Mouse (Mus musculus): ENCODE results near the gene Hcn2.
A peak's percentile ranks its signal among the peaks of the same experiment; 100 is the strongest.
"Not testable (repeated sequence)": the region's sequence is repeated elsewhere in the genome, so short reads cannot be mapped to it uniquely, and the experiment has no call there.

Gene Hcn2

GRCm38 (mm10) chr10:79686691-79687090 lies 29.7 kb upstream of the Hcn2 start:
- no peak for DNase-seq (ENCODE audit: low read depth in 1 of 2, low spot score in 2 of 2)

DNA sequence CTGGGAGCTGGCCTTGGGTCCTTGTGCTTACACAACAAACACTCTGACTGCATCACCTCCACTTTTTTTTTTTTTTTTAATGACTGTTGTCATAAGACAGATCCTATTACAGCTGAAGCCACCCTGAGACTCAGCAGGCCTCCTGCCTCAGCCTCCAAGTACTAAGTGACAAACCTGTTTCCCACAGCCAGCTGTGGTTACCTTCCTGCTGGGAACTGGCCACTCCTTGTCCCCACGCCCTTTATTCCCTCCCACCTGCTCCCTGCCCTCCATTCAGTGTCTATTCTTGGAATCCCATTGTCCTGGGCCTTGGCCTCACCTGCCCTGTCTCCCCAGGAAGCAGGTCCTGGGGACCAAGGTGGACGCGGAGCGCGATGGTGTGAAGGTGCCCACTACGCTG lies 28.9 kb upstream of the Hcn2 start:
- no peak for DNase-seq (ENCODE audit: low read depth in 1 of 2, low spot score in 2 of 2)

GRCm38 (mm10) chr10:79688720-79689119 lies 27.7 kb upstream of the Hcn2 start, which contains the start of gene Gzmm:
Gzmm (plus strand) TSS chr10:79689020.
- no peak for DNase-seq (ENCODE audit: low read depth in 1 of 2, low spot score in 2 of 2)

DNA sequence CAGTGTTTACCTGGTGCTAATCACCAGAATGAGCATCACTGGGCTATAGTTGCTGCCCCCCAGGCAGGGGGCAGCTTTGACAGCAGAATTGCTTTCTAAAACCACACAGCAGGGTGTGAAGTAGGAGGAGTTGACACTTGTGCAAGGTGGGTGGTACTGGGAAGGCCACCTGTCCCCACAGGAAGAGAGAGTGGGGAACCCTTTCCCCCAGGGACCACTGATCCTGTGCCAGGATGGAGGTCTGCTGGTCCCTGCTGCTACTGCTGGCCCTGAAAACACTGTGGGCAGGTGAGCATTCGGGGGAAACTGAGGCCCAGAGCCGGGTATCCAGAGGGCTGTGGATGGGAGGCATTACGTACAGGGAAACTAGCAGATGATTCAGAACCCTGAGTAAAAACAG lies 27.3 kb upstream of the Hcn2 start:
- DNase-seq (ENCODE audit: low read depth in 1 of 2, low spot score in 2 of 2), result no peak

DNA sequence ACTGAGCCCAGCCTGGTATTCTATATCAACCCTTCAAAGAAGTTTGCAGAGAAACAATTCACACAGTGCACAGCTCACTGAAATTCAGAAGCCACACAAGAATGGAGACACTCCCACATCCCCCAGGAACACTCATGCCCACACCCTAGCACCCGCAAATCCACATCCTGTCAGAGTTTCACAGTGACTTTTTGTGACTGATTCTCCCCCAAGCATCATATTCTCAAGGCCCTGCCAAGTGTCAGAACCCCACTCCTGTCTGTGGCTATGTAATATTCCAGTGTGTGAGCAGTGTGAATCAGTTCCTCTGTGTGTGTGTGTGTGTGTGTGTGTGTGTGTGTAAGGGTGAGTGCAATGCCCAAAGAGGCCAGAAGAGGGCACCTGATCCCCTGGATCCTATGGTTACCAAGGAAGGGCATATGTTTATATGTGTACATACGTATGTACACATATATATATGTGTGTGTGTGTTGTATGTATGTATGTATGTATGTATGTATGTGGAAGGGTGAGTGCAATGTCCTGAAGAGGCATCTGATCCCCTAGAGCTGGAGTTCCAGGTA lies 24.4 kb upstream of the Hcn2 start:
- no peak for DNase-seq (ENCODE audit: low read depth in 1 of 2, low spot score in 2 of 2)

DNA sequence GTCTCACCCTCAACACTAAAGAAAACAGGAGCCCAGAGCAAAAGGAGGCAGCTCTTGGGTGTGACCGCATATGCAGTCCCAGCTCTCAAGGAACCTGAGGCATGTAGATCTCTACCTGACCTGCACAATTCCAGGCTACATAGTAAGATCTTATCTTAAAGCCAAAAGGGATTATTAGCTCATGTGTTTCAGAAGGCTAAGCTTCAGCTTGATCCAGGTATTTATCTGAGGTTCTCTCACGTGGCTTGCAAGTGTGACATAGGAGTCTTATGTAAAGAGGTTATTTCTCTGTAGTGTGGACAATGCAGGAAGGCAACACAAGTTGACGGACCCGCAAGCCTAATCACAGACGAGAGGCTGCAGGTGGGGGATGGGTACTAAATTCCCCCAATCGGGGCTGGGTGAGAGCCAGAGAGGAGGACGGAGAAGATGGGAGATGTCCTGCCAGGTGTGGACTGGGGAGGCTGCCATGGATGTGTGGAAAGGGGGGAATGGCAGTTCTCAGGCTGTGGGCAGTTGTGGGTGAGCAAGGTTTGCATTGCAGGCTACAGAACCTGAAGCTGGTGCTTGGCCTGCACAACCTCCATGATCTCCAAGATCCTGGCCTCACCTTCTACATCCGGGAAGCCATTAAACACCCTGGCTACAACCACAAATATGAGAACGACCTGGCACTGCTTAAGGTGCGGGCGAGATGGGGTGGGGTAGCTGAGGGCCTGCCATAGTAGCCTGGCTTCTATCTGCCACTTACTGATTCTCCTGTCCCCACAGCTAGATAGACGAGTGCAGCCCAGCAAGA lies 22.7 kb upstream of the Hcn2 start:
- no peak for DNase-seq (ENCODE audit: low read depth in 1 of 2, low spot score in 2 of 2)

GRCm38 (mm10) chr10:79694379-79694655 lies 22.1 kb upstream of the Hcn2 start:
- DNase-seq (ENCODE audit: low read depth in 1 of 2, low spot score in 2 of 2), result no peak

DNA sequence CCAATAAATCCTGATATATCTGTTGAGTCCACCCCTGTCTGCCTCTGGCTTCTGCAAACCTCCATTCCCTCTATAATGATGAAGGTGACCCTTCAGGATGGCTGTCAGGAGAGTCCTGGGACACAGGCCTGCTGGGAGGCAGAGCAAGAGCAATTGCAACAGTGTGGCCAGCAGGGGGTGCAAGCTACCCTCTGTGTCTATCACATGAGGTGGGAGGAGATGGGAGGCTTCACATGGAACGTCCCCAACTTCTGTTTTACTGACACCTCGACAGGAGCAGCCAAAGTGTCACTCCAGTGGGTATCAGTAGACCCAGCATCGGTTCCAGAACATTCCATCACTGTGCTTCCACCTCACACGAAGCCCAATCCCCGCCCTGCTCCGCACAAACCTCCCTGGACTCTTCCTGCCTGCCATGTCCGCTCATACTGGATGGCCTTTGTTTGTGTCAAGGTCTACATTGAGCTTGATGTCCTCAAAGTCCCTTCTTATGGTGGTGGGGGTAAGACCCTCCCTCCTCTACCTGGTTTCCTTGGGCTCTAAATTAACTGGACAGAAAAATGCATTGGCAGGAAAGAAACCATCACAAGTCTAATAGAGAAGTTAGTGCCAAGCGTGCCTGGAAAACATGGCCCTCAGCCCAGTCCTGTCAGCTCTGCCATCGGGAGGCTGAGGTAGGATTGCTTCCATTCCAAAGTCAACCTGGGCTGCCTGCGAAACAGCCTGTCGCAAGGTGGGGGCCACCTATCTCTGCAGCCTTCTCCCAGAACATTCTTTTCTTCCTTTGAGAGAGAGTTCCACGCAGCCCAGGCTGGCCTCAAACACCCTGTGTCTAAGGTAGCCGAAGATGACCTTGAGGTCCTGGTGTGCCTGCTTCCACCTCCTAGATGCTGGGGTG lies 21.0 kb upstream of the Hcn2 start:
- DNase-seq (ENCODE audit: low read depth in 1 of 2, low spot score in 2 of 2), result peak in 1 of 2 experiments; percentile 60

GRCm38 (mm10) chr10:79696129-79696651 lies 20.2 kb upstream of the Hcn2 start:
- DNase-seq (ENCODE audit: low read depth in 1 of 2, low spot score in 2 of 2), result no peak

DNA sequence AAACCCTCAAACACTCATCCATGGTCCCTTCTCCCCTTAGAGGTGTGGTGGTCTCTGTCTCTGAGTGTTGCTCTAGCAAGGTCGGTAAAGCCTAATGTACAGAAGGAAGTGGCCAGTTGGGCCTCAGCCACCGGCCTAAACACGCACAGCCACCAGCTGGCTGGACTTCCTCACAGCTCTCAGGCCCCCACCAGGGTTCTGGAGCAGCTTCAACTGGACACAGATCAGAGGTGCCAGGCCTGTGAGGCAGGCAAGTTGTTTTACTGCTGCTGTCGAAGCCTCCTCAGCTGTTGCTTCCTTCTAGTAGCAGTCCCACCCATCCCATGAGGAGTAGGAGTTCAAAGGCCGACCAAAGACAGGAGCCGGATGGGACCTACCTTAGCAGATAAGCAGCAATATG lies 18.5 kb upstream of the Hcn2 start:
- no peak for DNase-seq (ENCODE audit: low read depth in 1 of 2, low spot score in 2 of 2)

- DNase-seq (ENCODE audit: low read depth in 1 of 2, low spot score in 2 of 2), result no peak
Observed at GRCm38 (mm10) chr10:79698459-79698858, 18.0 kb upstream of the Hcn2 start.

DNA sequence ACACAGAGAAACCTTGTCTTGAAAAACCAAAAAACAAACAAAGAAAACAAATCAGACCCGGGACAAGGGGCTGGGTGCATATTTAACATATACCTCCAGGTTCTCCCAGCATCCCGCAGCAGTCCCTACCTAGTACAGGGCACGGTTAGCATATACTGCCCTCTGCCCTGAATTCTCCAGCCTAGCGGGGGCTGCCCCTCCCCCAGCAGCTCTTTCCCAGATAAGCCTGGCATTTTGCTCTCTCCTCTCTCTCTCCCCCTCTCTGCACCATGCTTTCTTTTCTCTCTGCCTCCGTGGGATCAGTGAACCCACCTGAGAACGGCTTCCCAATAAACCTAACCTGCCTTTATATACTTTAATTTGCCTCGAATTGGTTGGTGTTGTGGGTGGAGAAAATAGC lies 15.8 kb upstream of the Hcn2 start:
- no peak for DNase-seq (ENCODE audit: low read depth in 1 of 2, low spot score in 2 of 2)

DNA sequence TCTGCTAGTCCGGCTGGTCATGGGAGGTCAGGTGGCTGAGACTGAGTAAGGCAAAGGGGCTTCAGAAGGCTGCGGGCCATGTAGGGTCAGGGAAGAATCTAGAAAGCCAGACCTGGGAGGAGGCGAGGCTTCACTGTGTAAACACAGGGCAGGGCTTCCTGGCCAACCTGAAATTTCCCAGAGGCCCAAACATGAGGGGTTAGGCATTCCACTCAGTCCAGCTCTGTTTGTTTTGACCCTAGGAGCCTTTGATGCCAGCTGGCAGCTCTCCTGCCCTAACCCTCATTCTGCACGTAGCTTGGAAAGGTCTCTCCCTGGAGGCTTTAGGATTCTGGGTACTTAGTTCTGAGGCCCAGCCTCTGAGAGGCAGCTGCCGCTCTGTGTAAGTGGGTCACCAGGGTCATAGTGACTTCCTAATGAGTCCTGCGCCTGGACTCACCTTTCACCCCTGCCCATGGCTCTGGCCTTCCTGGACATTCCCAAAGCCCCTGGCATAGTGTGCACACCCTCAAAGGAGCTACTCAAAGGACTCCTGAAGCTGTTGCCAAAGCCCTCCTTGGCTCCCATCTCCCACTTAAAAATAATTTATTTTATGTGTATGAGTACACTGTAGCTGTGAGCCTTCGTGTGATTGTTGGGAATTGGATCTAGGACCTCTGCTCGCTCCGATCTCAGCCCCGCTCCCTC lies 14.8 kb upstream of the Hcn2 start:
- no peak for DNase-seq (ENCODE audit: low read depth in 1 of 2, low spot score in 2 of 2)

DNA sequence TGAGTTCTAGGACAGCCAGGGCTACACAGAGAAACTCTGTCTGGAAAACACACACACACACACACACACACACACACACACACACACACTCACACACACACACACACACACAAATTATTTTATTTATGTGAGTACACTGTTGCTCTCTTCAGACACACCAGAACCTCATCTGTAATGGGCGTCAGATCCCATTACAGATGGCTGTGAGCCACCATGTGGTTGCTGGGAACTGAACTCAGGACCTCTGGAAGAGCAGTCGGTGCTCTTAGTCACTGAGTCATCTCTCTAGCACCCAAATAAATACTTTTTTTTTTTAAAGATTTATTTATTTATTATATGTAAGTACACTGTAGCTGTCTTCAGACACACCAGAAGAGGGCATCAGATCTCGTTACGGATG lies 13.5 kb upstream of the Hcn2 start:
- not testable (repeated sequence) for DNase-seq (ENCODE audit: low read depth in 1 of 2, low spot score in 2 of 2)

- no peak for DNase-seq (ENCODE audit: low read depth in 1 of 2, low spot score in 2 of 2)
Observed at GRCm38 (mm10) chr10:79703541-79703940, 12.9 kb upstream of the Hcn2 start.

- peak; percentile 94 to 97 for DNase-seq (ENCODE audit: low read depth in 1 of 2, low spot score in 2 of 2)
Observed at GRCm38 (mm10) chr10:79704065-79704969, 12.1 kb upstream of the Hcn2 start, which contains the start of gene Bsg. Bsg (plus strand) TSS chr10:79704491.

GRCm38 (mm10) chr10:79704970-79705360 lies 11.5 kb upstream of the Hcn2 start:
- DNase-seq (ENCODE audit: low read depth in 1 of 2, low spot score in 2 of 2), result no peak

GRCm38 (mm10) chr10:79705951-79706350 lies 10.5 kb upstream of the Hcn2 start:
- no peak for DNase-seq (ENCODE audit: low read depth in 1 of 2, low spot score in 2 of 2)

DNA sequence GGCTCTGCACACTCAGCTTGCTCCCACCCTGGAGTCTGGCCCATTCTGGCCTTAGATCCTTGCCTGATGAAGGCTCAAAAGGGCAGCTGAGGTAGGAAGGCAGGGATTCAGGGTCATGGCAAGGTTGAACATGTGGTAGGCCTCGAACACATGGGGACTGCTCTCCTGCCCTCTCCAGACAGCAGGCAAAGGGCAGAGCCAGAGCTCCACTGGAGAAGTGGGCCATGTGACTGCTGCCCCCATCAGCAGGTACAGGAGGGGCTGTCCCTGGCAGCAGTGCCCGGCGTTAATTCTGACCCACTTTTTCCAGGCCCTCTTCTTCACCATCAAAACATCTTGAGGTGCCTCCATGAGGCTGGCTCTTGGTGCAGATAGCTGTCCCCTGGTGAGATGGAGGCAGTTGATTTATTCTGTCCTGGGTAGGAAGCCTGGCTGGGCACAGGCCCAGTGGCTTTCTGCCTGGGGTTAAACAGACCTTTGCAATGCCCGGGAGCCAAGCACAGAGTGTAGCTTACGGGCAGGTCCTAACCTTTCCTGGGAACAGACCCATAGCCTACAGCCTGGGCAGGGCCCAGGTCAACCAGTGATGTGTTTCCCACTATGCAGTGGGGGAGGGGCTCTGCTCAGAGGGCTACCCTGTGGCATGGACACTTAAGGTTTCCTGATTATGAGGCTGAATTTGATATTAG lies 9.9 kb upstream of the Hcn2 start:
- DNase-seq (ENCODE audit: low read depth in 1 of 2, low spot score in 2 of 2), result no peak

DNA sequence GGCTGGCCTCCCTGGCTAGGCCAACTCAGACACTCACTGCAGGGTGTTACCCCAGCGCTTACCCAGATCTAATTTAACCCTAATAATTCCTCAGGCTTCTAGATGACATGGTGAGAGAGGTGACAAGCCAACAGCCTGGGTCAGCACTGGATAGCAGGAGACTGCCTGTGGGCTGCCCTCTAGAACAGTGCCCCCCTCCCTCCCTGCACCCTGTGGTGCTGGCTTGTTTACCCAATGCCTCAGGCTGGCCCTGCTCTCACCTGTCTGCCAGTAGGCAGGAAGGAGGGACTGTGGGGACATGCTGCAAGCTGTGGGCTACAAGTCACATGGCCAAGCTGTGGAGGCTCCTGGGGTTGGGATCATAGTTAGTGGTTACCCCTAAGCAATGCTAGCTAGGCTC lies 9.3 kb upstream of the Hcn2 start:
- DNase-seq (ENCODE audit: low read depth in 1 of 2, low spot score in 2 of 2), result no peak

Data from monocyte, adult 2 months (primary cell).